Mouse (Mus musculus) limb, embryonic 12.5 days (tissue): ENCODE data around the gene 1700057G04Rik. TPM values are rescaled to one million over a fixed set of nuclear protein-coding genes. Genes with fewer than 3 reads are reported as not detected.

ENCODE experiments used
- ATAC-seq: fragments of 200-750 bp; cut with Nextera tagmentation; 2 replicates; pipeline ENCODE4 v1.8.0; 2017; ENCODE audit warnings: low read depth, moderate TSS enrichment; ENCODE audit not compliant: insufficient number of reproducible peaks, insufficient read depth, low FRiP score, low TSS enrichment
- H3K27ac ChIP-seq: fragments of 300-500 bp; sonication (generic); 2 replicates; pipeline ENCODE4 v1.5.1; 2016; ENCODE audit warnings: mild to moderate bottlenecking, moderate library complexity
- H3K27me3 ChIP-seq: fragments of 300-500 bp; sonication (generic); 2 replicates; pipeline ENCODE4 v1.6.1; 2016; ENCODE audit warnings: mild to moderate bottlenecking, moderate library complexity
- H3K36me3 ChIP-seq: fragments of 300-500 bp; sonication (generic); 2 replicates; pipeline ENCODE4 v1.6.1; 2016; ENCODE audit warnings: mild to moderate bottlenecking, moderate library complexity
- H3K4me1 ChIP-seq: fragments of 300-500 bp; sonication (generic); replicated peaks from 2 replicates; pipeline ENCODE4 v1.6.1; 2016
- H3K4me2 ChIP-seq: fragments of 300-500 bp; sonication (generic); 2 replicates; pipeline ENCODE4 v1.6.1; 2016; ENCODE audit warnings: mild to moderate bottlenecking, moderate library complexity
- H3K4me3 ChIP-seq: fragments of 300-500 bp; sonication (generic); replicated peaks from 2 replicates; pipeline ENCODE4 v1.5.1; 2016; ENCODE audit warnings: mild to moderate bottlenecking
- H3K9ac ChIP-seq: fragments of 300-500 bp; sonication (generic); replicated peaks from 2 replicates; pipeline ENCODE4 v1.6.1; 2016; ENCODE audit warnings: mild to moderate bottlenecking, moderate library complexity
- H3K9me3 ChIP-seq: fragments of 300-500 bp; sonication (generic); 2 replicates; pipeline ENCODE4 v1.6.1; 2016; ENCODE audit warnings: mild to moderate bottlenecking, moderate library complexity
- WGBS: fragments of 180-500 bp; shearing (Covaris S2); methylation state at CpG from one replicate; pipeline ENCODE4 v1.1.7; 2016; 5-methylcytosine and 5-hydroxymethylcytosine counted together
- polyA plus RNA-seq: library from polyadenylated mRNA; unstranded; fragments of >200 nt; fragmentation: Nextera tagmentation; extraction: Ambion mirVana; gene quantifications from 2 replicates; pipeline ENCODE4 v1.2.1, GENCODE M21; 2016

The 1700057G04Rik gene
- polyA plus RNA-seq, 1 experiment from 2014 or later = not detected

GRCm38 (mm10) chr9:92360691-92361310 lies 51.6 kb downstream of the 1700057G04Rik start:
- Histone ChIP-seq H3K9me3 (no peaks in the 10 kb centered on the region), H3K27ac (no peak overlapping the region; the same call in 1 of the 2 replicates), H3K36me3 (no peaks in the 10 kb centered on the region), H3K4me2 (no peak overlapping the region), H3K4me1 (no peaks in the 10 kb centered on the region), H3K4me3 (no peak overlapping the region), H3K9ac (no peak overlapping the region), H3K27me3 (no peaks in the 10 kb centered on the region)
- WGBS = 72% methylated on average over 1 of the region's 1 CpGs
- no peak for ATAC-seq

- WGBS = 76% methylated on average over 2 of the region's 2 CpGs
- no peak overlapping the region for H3K9ac ChIP-seq
- H3K27me3 ChIP-seq = no peaks in the 10 kb centered on the region
- no peak for ATAC-seq
- H3K27ac ChIP-seq = no peak overlapping the region
- no peaks in the 10 kb centered on the region for H3K4me1 ChIP-seq
- H3K4me2 ChIP-seq = no peak overlapping the region
- H3K9me3 ChIP-seq = no peaks in the 10 kb centered on the region
- no peak overlapping the region for H3K4me3 ChIP-seq
- H3K36me3 ChIP-seq = no peaks in the 10 kb centered on the region
Observed at GRCm38 (mm10) chr9:92363478-92363877, 54.3 kb downstream of the 1700057G04Rik start.

GRCm38 (mm10) chr9:92368920-92369319 lies 59.7 kb downstream of the 1700057G04Rik start:
- H3K36me3 ChIP-seq = no peaks in the 10 kb centered on the region
- no peak overlapping the region for H3K9ac ChIP-seq
- H3K4me1 ChIP-seq = peaks cover 4% of the 10 kb centered on the region
- no peak overlapping the region for H3K4me3 ChIP-seq
- no peak for ATAC-seq
- no peak overlapping the region for H3K4me2 ChIP-seq
- no peaks in the 10 kb centered on the region for H3K9me3 ChIP-seq
- no peak overlapping the region for H3K27ac ChIP-seq
- H3K27me3 ChIP-seq = no peaks in the 10 kb centered on the region

- WGBS = 11% methylated on average over 4 of the region's 4 CpGs
- Histone ChIP-seq H3K4me1 (peaks cover 17% of the 10 kb centered on the region), H3K4me3 (no peak overlapping the region), H3K27me3 (no peaks in the 10 kb centered on the region), H3K9ac (no peak overlapping the region), H3K27ac (no peak overlapping the region), H3K36me3 (no peaks in the 10 kb centered on the region), H3K4me2 (no peak overlapping the region), H3K9me3 (no peaks in the 10 kb centered on the region)
- no peak for ATAC-seq
Observed at GRCm38 (mm10) chr9:92373896-92374295, 64.7 kb downstream of the 1700057G04Rik start.

GRCm38 (mm10) chr9:92374705-92375199 lies 65.6 kb downstream of the 1700057G04Rik start:
- no peaks in the 10 kb centered on the region for H3K9me3 ChIP-seq
- no peak overlapping the region for H3K9ac ChIP-seq
- no peaks in the 10 kb centered on the region for H3K27me3 ChIP-seq
- H3K36me3 ChIP-seq = no peaks in the 10 kb centered on the region
- ATAC-seq = 0 out of 2 replicates have a peak, but pooled peaks have one; percentile 42
- H3K27ac ChIP-seq = no peak overlapping the region
- no peak overlapping the region for H3K4me3 ChIP-seq
- H3K4me1 ChIP-seq = peaks cover 17% of the 10 kb centered on the region
- no peak overlapping the region for H3K4me2 ChIP-seq
- WGBS = 33% methylated on average over 7 of the region's 7 CpGs

GRCm38 (mm10) chr9:92375378-92375777 lies 66.2 kb downstream of the 1700057G04Rik start:
- 60% methylated on average over 8 of the region's 8 CpGs for WGBS
- no peak overlapping the region for H3K9ac ChIP-seq

GRCm38 (mm10) chr9:92377967-92378366 lies 68.8 kb downstream of the 1700057G04Rik start:
- H3K36me3 ChIP-seq = no peaks in the 10 kb centered on the region
- H3K4me1 ChIP-seq = peaks cover 17% of the 10 kb centered on the region
- H3K27me3 ChIP-seq = no peaks in the 10 kb centered on the region
- WGBS = 40% methylated on average over 1 of the region's 1 CpGs
- no peaks in the 10 kb centered on the region for H3K9me3 ChIP-seq
- no peak overlapping the region for H3K4me3 ChIP-seq
- no peak overlapping the region for H3K27ac ChIP-seq
- no peak overlapping the region for H3K9ac ChIP-seq
- ATAC-seq = no peak
- no peak overlapping the region for H3K4me2 ChIP-seq

More at GRCm38 (mm10) chr9:92375378-92375777, 66.2 kb downstream of the 1700057G04Rik start:
- Histone ChIP-seq H3K27me3 (no peaks in the 10 kb centered on the region), H3K9me3 (no peaks in the 10 kb centered on the region), H3K4me1 (peaks cover 17% of the 10 kb centered on the region), H3K4me2 (no peak overlapping the region), H3K4me3 (no peak overlapping the region), H3K27ac (no peak overlapping the region), H3K36me3 (no peaks in the 10 kb centered on the region)
- no peak for ATAC-seq

GRCm38 (mm10) chr9:92379240-92379639 lies 70.1 kb downstream of the 1700057G04Rik start:
- 62% methylated on average over 5 of the region's 5 CpGs for WGBS
- Histone ChIP-seq H3K4me1 (peaks cover 10% of the 10 kb centered on the region), H3K4me3 (no peak overlapping the region), H3K9me3 (no peaks in the 10 kb centered on the region), H3K4me2 (no peak overlapping the region), H3K27ac (no peak overlapping the region), H3K36me3 (no peaks in the 10 kb centered on the region), H3K9ac (no peak overlapping the region), H3K27me3 (no peaks in the 10 kb centered on the region)
- no peak for ATAC-seq

GRCm38 (mm10) chr9:92383415-92383814 lies 74.2 kb downstream of the 1700057G04Rik start:
- 79% methylated on average over 3 of the region's 3 CpGs for WGBS

GRCm38 (mm10) chr9:92384401-92384800 lies 75.2 kb downstream of the 1700057G04Rik start:
- H3K9me3 ChIP-seq = no peaks in the 10 kb centered on the region
- WGBS = 41% methylated on average over 3 of the region's 3 CpGs
- ATAC-seq = no peak
- H3K4me3 ChIP-seq = no peak overlapping the region
- H3K4me2 ChIP-seq = no peak overlapping the region
- H3K27ac ChIP-seq = no peak overlapping the region
- H3K27me3 ChIP-seq = no peaks in the 10 kb centered on the region
- H3K9ac ChIP-seq = no peak overlapping the region
- H3K4me1 ChIP-seq = no peaks in the 10 kb centered on the region
- H3K36me3 ChIP-seq = no peaks in the 10 kb centered on the region

More at GRCm38 (mm10) chr9:92383415-92383814, 74.2 kb downstream of the 1700057G04Rik start:
- Histone ChIP-seq H3K4me2 (no peak overlapping the region), H3K4me3 (no peak overlapping the region), H3K27me3 (no peaks in the 10 kb centered on the region), H3K36me3 (no peaks in the 10 kb centered on the region), H3K4me1 (no peaks in the 10 kb centered on the region), H3K9ac (no peak overlapping the region), H3K9me3 (no peaks in the 10 kb centered on the region), H3K27ac (no peak overlapping the region)
- ATAC-seq = no peak

- WGBS = 22% methylated on average over 1 of the region's 1 CpGs
Observed at GRCm38 (mm10) chr9:92385831-92386230, 76.7 kb downstream of the 1700057G04Rik start.

GRCm38 (mm10) chr9:92386871-92387270 lies 77.7 kb downstream of the 1700057G04Rik start:
- no peak overlapping the region for H3K4me3 ChIP-seq
- WGBS = 92% methylated on average over 1 of the region's 1 CpGs
- no peak for ATAC-seq

More at GRCm38 (mm10) chr9:92385831-92386230, 76.7 kb downstream of the 1700057G04Rik start:
- Histone ChIP-seq H3K4me2 (no peak overlapping the region), H3K9me3 (no peaks in the 10 kb centered on the region), H3K4me1 (no peaks in the 10 kb centered on the region), H3K27ac (no peak overlapping the region), H3K4me3 (no peak overlapping the region), H3K27me3 (no peaks in the 10 kb centered on the region), H3K36me3 (no peaks in the 10 kb centered on the region), H3K9ac (no peak overlapping the region)
- no peak for ATAC-seq

More at GRCm38 (mm10) chr9:92386871-92387270, 77.7 kb downstream of the 1700057G04Rik start:
- Histone ChIP-seq H3K36me3 (no peaks in the 10 kb centered on the region), H3K9ac (no peak overlapping the region), H3K4me1 (no peaks in the 10 kb centered on the region), H3K27ac (no peak overlapping the region), H3K9me3 (no peaks in the 10 kb centered on the region), H3K4me2 (no peak overlapping the region), H3K27me3 (no peaks in the 10 kb centered on the region)
